ENCODE assay signal across 12 mouse cellular contexts in the genomic region with DNA sequence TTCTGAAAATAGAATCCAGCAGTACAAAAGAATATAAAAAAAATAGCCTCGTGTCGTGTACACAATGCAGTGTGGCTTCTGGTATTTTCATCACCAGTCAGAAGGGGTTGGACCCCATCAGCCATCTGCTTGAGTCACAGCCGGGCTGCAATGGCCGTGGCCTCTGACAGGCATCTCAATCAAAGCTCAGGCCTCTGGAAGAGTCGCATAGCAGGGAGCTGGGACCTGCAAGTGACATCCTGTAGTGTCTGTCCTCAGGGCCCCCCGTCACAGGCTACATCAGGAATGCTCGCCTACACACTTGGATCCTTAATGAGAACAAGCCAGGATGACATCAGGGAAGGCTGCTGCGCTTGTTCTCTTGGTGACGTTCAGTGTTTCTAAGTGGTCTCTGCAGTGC.
DNase-seq lines count a peak whose midpoint lies in the region; ATAC-seq and TF ChIP-seq lines count a peak whose summit lies in the region.
"Had no signal": no experiment of that assay in that cellular context is flagged by ENCODE, and none has a peak within 500 bp of the region (broad histone marks: within the 10 kb centered on the region; RNA-seq: fewer than 3 reads in every experiment).

No protein-coding gene starts in this region.

- no peak for DNase-seq in heart, postnatal 14 days
- DNase-seq in right cerebral cortex, adult 2 months (ENCODE audit: low spot score in 2 of 2): peak; percentile 14 to 22
- no peak for DNase-seq in right cerebral cortex, postnatal 4 days
- peak; percentile 21 to 77 for DNase-seq in left cerebral cortex, postnatal 14 days (ENCODE audit: low spot score in 2 of 2)
- DNase-seq in adrenal gland, postnatal 25 days: no peak
- DNase-seq in thymus, adult 18-20 months: no peak
- DNase-seq in gastrocnemius, adult 2 months: no peak
- DNase-seq: cerebellum, postnatal 14 days; kidney, adult 11 months; lung, adult 18-20 months had no signal

- intact Hi-C loops in heart, postnatal 14 days (cut with DNase I): loop anchor here (10.0 kb wide), 1 partner anchor 292 kb away; no protein-coding TSS in a partner anchor
- intact Hi-C loops in left cerebral cortex, postnatal 14 days (cut with DNase I): no loop called here
- intact Hi-C loops in gastrocnemius, adult 2 months (cut with DNase I): no loop called here

- no peak for ATAC-seq in heart, embryonic 13.5 days (ENCODE audit: extremely low read depth, insufficient number of reproducible peaks, low FRiP score, low TSS enrichment)

- no peak overlapping the region for H3K27ac ChIP-seq in heart, embryonic 13.5 days (replicated peaks)
- H3K27ac ChIP-seq in gastrocnemius, adult 2 months: no peak overlapping the region
- H3K27ac ChIP-seq: stomach, postnatal 0 days had no signal

- no peak for TF ChIP-seq CTCF in gastrocnemius, adult 2 months (IDR thresholded peaks at IDR 0.05)

- WGBS in heart, embryonic 13.5 days: 35% methylated on average over 9 of the region's 9 CpGs

- no peaks in the 10 kb centered on the region for H3K9me3 ChIP-seq in heart, embryonic 13.5 days

- H3K9ac ChIP-seq in heart, embryonic 13.5 days: no peak overlapping the region

- H3K4me3 ChIP-seq in heart, embryonic 13.5 days: no peak overlapping the region
- no peak overlapping the region for H3K4me3 ChIP-seq in gastrocnemius, adult 2 months

- no peaks in the 10 kb centered on the region for H3K36me3 ChIP-seq in heart, embryonic 13.5 days

- 0 out of 2 replicates have a peak overlapping the region, but pooled peaks have one; percentile 24 for H3K4me2 ChIP-seq in heart, embryonic 13.5 days

- H3K4me1 ChIP-seq in heart, embryonic 13.5 days: peaks cover 9% of the 10 kb centered on the region

- no peaks in the 10 kb centered on the region for H3K27me3 ChIP-seq in heart, embryonic 13.5 days (replicated peaks)

Comparison
In these comparisons a context has a peak if more than half of its experiments do, and no peak if none do; other contexts are left out.
1. DNase-seq: peak in right cerebral cortex, adult 2 months (2 of 2) and left cerebral cortex, postnatal 14 days (2 of 2); none in heart, postnatal 14 days (0 of 2), right cerebral cortex, postnatal 4 days (single experiment), adrenal gland, postnatal 25 days (single experiment), thymus, adult 18-20 months (0 of 2) and gastrocnemius, adult 2 months (single experiment).